Mouse (Mus musculus) adrenal gland, postnatal 4 days (tissue): ENCODE measurements around the gene Slc35g3. TPM values are rescaled to one million over a fixed set of nuclear protein-coding genes. Genes with fewer than 3 reads are reported as not detected.

Experiments used
- total RNA-seq, 2 experiments: library from RNA; stranded (reverse); gene quantifications; 2 replicates each; pipeline ENCODE4 v1.2.3; 2021

Slc35g3 gene
- total RNA-seq, 2 experiments from 2014 or later: not detected

Other genes starting within 250 kb of the Slc35g3 start
- 1 to 10 TPM; 1.1 to 1.7 TPM for gene Dnah2, start 212.9 kb downstream of the Slc35g3 start, total RNA-seq
- gene Efnb3, start 201.8 kb downstream of the Slc35g3 start, total RNA-seq: 1 to 10 TPM; 9.4 to 9.6 TPM
- 10 to 100 TPM; 13.0 to 13.1 TPM for gene Wrap53, start 181.7 kb downstream of the Slc35g3 start, total RNA-seq
- gene Trp53, start 181.6 kb downstream of the Slc35g3 start, total RNA-seq: 100 to 1,000 TPM in 1 of 2 experiments, 10 to 100 TPM in 1; 92.4 to 101 TPM
- 10 to 100 TPM; 74.6 to 83.4 TPM for gene Atp1b2, start 156.0 kb downstream of the Slc35g3 start, total RNA-seq
- under 1 TPM in 1 of 2 experiments, not detected in 1; 0.59 TPM for gene Shbg, start 144.1 kb downstream of the Slc35g3 start, total RNA-seq
- gene Sat2, start 139.9 kb downstream of the Slc35g3 start, total RNA-seq: 10 to 100 TPM; 18.3 to 20.9 TPM
- 100 to 1,000 TPM in 1 of 2 experiments, 10 to 100 TPM in 1; 89.3 to 111 TPM for gene Fxr2, start 129.0 kb downstream of the Slc35g3 start, total RNA-seq
- under 1 TPM; 0.62 to 0.73 TPM for gene Sox15, start 106.7 kb downstream of the Slc35g3 start, total RNA-seq
- 100 to 1,000 TPM; 107 to 119 TPM for gene Mpdu1, start 99.3 kb downstream of the Slc35g3 start, total RNA-seq
- gene Cd68, start 95.8 kb downstream of the Slc35g3 start, total RNA-seq: 10 to 100 TPM; 11.9 to 12.5 TPM
- gene Eif4a1, start 89.5 kb downstream of the Slc35g3 start, total RNA-seq: 100 to 1,000 TPM; 640 to 673 TPM
- gene Senp3, start 79.9 kb downstream of the Slc35g3 start, total RNA-seq: 10 to 100 TPM; 86.6 to 90.7 TPM
- 1 to 10 TPM; 4.2 to 5.2 TPM for gene Tnfsf13, start 76.2 kb downstream of the Slc35g3 start, total RNA-seq
- 10 to 100 TPM; 23.0 to 23.1 TPM for gene Tnfsf12, start 66.1 kb downstream of the Slc35g3 start, total RNA-seq
- gene Tnfsfm13, start 65.9 kb downstream of the Slc35g3 start, total RNA-seq: 1 to 10 TPM; 3.1 to 4.6 TPM
- 100 to 1,000 TPM in 1 of 2 experiments, 10 to 100 TPM in 1; 92.4 to 108 TPM for gene Polr2a, start 3.3 kb downstream of the Slc35g3 start, total RNA-seq
- 10 to 100 TPM; 48.5 to 58.3 TPM for gene Zbtb4, start 3.9 kb upstream of the Slc35g3 start, total RNA-seq
- 1 to 10 TPM; 3.6 to 4.0 TPM for gene Chrnb1, start 34.0 kb upstream of the Slc35g3 start, total RNA-seq
- gene Fgf11, start 39.9 kb upstream of the Slc35g3 start, total RNA-seq: 1 to 10 TPM; 3.4 to 4.8 TPM
- gene Tmem102, start 43.7 kb upstream of the Slc35g3 start, total RNA-seq: 1 to 10 TPM in 1 of 2 experiments, under 1 TPM in 1; 0.76 to 1.4 TPM
- gene Gm39566, start 53.3 kb upstream of the Slc35g3 start, total RNA-seq: not detected
- gene Spem2, start 56.5 kb upstream of the Slc35g3 start, total RNA-seq: not detected
- not detected for gene Spem1, start 60.2 kb upstream of the Slc35g3 start, total RNA-seq
- gene Nlgn2, start 75.8 kb upstream of the Slc35g3 start, total RNA-seq: 10 to 100 TPM; 33.6 to 35.2 TPM
- gene Tmem256, start 76.5 kb upstream of the Slc35g3 start, total RNA-seq: 100 to 1,000 TPM; 141 to 143 TPM
- 10 to 100 TPM; 76.6 to 77.9 TPM for gene Plscr3, start 84.4 kb upstream of the Slc35g3 start, total RNA-seq
- gene Tnk1, start 96.8 kb upstream of the Slc35g3 start, total RNA-seq: 1 to 10 TPM in 1 of 2 experiments, under 1 TPM in 1; 0.17 to 1.7 TPM
- not detected for gene Tmem95, start 116.0 kb upstream of the Slc35g3 start, total RNA-seq
- gene Kctd11, start 119.4 kb upstream of the Slc35g3 start, total RNA-seq: 1 to 10 TPM; 3.4 to 4.1 TPM
- 1 to 10 TPM; 1.4 to 1.7 TPM for gene Acap1, start 133.6 kb upstream of the Slc35g3 start, total RNA-seq
- 1 to 10 TPM; 4.8 to 5.6 TPM for gene 2810408A11Rik, start 139.0 kb upstream of the Slc35g3 start, total RNA-seq
- gene Neurl4, start 139.1 kb upstream of the Slc35g3 start, total RNA-seq: 10 to 100 TPM; 45.9 to 53.3 TPM
- 10 to 100 TPM; 60.0 to 67.0 TPM for gene Gps2, start 151.9 kb upstream of the Slc35g3 start, total RNA-seq
- 100 to 1,000 TPM; 598 to 600 TPM for gene Eif5a, start 160.0 kb upstream of the Slc35g3 start, total RNA-seq
- gene Ybx2, start 173.8 kb upstream of the Slc35g3 start, total RNA-seq: 10 to 100 TPM in 1 of 2 experiments, 1 to 10 TPM in 1; 9.7 to 20.6 TPM
- gene Slc2a4, start 186.2 kb upstream of the Slc35g3 start, total RNA-seq: 10 to 100 TPM; 23.6 to 24.8 TPM
- gene Cldn7, start 202.8 kb upstream of the Slc35g3 start, total RNA-seq: 10 to 100 TPM in 1 of 2 experiments, 1 to 10 TPM in 1; 3.1 to 17.3 TPM
- 100 to 1,000 TPM; 119 to 130 TPM for gene Ctdnep1, start 219.2 kb upstream of the Slc35g3 start, total RNA-seq
- gene Elp5, start 220.5 kb upstream of the Slc35g3 start, total RNA-seq: 10 to 100 TPM; 65.5 to 70.9 TPM
- gene Gabarap, start 229.2 kb upstream of the Slc35g3 start, total RNA-seq: 100 to 1,000 TPM; 294 to 311 TPM
- gene Phf23, start 233.8 kb upstream of the Slc35g3 start, total RNA-seq: 10 to 100 TPM; 51.4 to 53.4 TPM
- gene Dvl2, start 238.6 kb upstream of the Slc35g3 start, total RNA-seq: 10 to 100 TPM; 35.5 to 38.2 TPM